Mouse (Mus musculus) ovary, postnatal 36 days (tissue): ENCODE data around the gene Bloc1s5.
"Not testable (repeated sequence)": the region's sequence is repeated elsewhere in the genome, so short reads cannot be mapped to it uniquely, and the experiment has no call there.

Experiments used
- DNase-seq: peaks from one replicate; pipeline ENCODE4 v3.0.0; 2022; ENCODE audit warnings: low spot score, mixed read lengths

Bloc1s5 gene

DNA sequence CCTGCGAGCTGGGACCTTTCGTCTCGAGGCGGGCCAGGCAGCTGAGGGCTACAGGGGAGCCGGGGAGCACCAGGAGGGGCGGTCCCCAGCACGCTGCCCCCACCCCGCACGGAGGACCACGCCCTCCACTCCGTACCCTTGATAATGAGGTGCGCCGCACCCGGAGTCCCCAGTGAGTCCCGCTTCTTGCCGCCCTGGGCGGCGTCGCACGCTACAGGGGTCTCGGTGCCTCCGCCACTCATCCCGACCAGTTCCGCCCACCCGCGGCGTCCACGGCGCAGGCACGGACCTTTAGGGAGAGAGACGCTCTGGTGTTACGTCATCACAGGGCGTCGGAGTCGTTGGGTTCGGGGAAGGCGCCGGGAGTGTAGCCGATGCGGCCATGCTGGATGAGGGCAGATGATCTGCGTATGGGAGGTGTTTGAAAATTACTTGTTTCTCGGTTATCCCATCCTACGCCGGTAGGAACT, at the start of gene Bloc1s5:
Gene Bloc1s5, minus strand, starts transcription at position 310 of the 470 bp plus-strand sequence.
- DNase-seq, result peak; percentile 93

DNA sequence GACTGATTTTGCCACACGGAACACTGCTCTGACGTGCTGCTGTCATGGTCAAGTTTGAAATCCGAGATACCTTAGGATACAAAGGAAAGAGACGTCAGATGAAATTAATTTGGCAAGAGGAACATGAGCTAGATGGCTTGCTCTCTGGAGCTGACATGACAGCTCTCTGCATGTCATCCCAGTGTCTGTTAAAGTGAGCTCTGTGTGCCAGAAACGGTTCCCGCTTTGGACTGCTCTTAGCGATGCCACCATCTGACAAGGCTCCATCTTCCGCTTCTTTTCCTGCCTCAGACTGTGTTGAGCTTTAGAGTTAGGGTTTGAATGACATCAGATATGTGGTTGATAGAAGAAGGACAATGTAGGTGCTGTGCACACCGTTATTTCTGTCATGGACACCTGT, 37.4 kb upstream of the Bloc1s5 start:
- no peak for DNase-seq

DNA sequence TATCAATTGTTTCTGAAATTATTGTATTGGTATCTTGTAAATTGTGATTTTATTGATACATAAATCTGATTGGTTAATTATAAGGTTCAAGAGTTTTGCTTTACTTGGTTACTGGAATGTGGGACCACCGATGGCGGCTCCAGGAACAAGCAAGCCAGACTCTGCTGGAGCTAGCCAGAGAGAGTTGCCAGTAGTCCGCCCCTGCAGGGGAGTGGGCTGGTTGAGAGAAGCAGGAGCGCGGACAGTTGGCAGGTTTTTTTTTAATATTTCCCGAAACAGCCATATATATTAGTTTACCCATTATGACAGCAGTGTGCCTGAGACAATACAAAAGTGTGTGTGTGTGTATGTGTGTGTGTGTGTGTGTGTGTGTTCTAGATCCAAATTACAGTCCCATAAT, 36.5 kb upstream of the Bloc1s5 start:
- DNase-seq, result not testable (repeated sequence)

GRCm38 (mm10) chr13:38670051-38670450, 35.1 kb upstream of the Bloc1s5 start:
- DNase-seq, result no peak

DNA sequence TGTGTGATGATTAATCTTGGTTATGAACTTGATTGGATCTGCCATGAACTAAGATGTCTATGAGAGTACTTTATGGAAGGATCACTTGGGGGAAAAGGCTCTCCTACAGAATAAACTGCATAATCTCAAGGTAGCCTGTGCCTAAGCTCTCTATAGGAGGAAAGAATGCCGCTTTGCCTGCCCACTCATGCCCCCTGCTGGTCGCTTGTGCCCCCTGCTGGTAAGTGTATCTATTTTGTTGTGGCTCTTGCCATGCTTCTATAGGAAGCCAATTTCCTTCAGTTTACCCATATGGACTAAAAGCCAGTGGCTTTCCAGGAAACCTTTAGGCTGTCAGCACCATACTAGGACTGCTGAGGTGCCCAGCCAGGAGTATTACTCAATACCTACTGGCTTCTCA, 33.6 kb upstream of the Bloc1s5 start:
- peak; percentile 20 for DNase-seq

DNA sequence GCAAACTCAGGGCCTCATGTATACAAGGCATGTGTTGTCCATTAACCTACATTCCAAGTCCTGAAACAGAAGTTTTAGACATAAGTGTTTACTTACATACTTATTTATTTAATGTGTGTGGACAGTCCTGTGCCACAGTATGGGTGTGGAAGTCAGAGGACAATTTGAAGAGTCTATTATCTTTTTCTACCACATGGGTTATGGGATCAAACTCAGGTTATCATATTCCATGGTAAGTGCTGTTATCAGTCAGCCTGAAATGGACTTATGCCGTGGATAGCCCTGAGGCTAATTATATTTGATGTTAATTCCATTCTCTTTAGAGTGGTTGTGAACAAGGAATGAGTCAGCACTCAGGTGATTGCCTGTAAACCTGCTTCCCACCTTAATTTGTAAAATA, 29.8 kb upstream of the Bloc1s5 start:
- no peak for DNase-seq

DNA sequence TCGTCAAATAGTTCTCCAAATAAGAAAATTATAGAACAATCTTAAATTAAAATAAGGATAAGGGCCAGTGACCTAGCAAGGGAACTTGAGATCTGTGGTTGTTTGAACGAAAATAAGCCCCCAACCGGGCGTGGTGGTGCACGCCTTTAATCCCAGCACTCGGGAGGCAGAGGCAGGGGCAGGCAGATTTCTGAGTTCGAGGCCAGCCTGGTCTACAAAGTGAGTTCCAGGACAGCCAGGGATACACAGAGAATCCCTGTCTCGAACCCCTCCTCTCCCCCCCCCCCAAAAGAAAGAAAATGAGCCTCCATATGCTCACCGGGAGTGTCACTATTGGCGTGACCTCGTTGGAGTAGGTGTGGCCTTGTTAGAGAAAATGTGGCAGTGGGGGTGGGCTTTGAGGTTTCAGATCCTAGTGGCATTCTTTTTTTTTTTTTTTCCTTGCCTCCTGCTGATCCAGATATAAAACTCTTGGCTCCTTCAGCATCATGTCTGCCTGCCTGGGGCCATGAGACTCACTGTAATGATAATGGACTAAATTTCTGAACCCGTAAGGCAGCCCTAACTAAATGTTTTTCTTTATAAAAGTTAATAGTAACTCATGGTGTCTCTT, 24.7 kb upstream of the Bloc1s5 start:
- DNase-seq, result no peak

GRCm38 (mm10) chr13:38658528-38659280, 23.8 kb upstream of the Bloc1s5 start, which contains the start of gene Eef1e1:
Eef1e1 (minus strand) TSS chr13:38659058.
- peak; percentile 90 for DNase-seq

DNA sequence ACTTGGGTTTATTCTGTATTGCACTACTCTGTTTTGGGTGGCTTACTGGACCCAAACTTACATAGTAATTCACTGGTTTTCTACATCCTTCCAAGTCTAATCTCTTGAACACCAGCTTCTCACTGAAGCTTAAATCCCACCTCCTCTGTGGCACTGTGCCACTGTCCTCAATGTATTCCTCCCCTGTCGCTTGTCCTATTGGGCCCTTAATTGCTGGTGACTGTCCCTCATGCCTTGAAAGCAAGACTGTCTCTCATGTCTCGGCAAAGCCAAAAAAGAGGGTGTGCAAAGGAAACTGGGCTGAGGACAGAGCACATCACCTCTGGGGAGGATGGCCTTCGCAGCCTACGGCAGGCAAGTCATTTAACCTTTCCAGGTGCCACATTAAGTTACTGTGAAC, 23.0 kb upstream of the Bloc1s5 start:
- no peak for DNase-seq

DNA sequence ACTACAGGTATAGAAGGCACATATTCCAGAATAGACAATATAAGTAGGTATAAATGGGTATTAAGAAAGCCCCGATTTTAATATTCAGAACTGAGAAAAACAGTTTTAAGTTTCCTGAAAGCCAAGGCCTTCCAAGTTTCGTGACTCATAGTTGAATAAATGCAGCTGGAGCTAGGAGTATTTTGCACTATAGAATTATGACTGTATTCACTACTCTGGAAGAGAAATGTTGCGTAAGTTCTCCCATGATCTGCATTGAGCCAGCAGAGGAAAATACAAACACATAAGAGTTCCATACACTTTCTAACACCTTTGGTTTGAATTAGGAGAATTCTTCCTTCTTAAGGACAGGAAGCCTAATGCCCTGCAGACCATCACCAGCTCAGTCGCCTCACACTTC, 15.4 kb upstream of the Bloc1s5 start:
- DNase-seq, result no peak

- DNase-seq, result no peak
Observed at GRCm38 (mm10) chr13:38649069-38649468, 14.2 kb upstream of the Bloc1s5 start.

DNA sequence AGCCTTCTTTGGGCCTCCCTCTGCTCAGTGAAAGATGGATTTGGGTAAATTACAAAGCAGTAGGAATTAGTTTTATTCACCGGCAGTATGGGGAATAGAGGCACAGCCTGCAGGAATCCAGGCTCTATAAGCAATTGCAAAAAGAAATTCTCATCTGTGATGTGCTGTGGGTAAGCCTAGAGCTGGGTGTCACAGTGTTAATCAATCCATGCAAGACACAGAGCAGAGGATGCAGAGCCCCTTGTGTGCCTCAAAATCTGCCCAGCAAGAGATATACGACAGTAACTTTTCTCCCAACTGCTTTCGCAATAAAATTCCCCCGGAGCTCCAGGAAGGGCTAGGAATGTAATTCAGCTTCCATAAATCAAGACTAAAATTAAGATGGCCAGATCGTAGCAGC, 6.5 kb upstream of the Bloc1s5 start:
- no peak for DNase-seq

GRCm38 (mm10) chr13:38640961-38641360, 6.1 kb upstream of the Bloc1s5 start:
- no peak for DNase-seq

- no peak for DNase-seq
Observed at GRCm38 (mm10) chr13:38638694-38639093, 3.8 kb upstream of the Bloc1s5 start.

- DNase-seq, result peak; percentile 13
Observed at GRCm38 (mm10) chr13:38634256-38634799, 581 bp downstream of the Bloc1s5 start.

DNA sequence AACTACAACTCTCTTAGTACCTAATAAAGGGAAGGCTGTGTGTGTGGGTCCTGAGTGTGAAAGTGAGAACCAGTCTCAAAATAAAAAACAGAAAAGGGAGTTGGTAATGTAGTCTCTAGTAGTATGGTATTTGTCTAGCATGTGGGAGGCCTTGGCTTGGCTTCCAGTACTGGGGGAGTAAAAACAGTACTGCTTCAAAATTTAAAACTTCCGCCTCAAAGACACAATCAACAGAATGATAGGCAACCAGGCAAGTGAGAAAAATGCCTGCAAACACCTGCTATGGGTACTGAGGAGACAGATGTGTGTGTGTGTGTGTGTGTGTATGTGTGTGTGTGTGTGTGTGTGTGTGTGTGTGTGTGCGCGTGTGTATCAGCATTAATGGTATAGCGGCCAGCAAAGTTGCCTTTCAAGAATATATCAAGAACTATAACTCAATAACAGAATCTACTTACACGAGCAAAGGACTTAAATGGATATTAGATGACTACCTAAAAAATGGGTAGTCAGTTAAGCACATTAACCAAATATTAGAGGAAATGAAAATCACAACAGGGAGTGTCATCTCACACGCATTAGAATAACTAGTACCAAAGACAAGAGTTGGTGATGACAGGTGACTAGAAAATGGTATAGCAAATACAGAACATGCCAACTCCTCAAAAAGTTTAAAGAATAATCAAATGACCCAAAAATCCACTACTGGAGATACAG, 1.5 kb downstream of the Bloc1s5 start:
- DNase-seq, result no peak

GRCm38 (mm10) chr13:38632556-38632955, 2.4 kb downstream of the Bloc1s5 start:
- no peak for DNase-seq

DNA sequence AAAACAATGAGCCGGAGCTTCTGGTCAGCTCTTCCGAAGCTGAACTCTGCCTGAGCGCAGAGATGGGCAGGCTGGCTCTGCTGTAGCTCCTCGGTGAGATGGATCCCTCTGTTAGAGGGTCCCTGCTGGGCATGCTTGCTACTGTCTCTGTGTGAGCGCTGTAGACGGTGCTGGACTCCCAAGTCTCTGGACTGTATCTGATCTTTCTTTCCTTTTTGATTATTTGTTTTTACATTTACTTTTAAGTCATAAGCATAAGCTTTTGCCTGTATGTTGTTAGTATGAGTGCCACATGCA, 8.7 kb downstream of the Bloc1s5 start:
- no peak for DNase-seq

DNA sequence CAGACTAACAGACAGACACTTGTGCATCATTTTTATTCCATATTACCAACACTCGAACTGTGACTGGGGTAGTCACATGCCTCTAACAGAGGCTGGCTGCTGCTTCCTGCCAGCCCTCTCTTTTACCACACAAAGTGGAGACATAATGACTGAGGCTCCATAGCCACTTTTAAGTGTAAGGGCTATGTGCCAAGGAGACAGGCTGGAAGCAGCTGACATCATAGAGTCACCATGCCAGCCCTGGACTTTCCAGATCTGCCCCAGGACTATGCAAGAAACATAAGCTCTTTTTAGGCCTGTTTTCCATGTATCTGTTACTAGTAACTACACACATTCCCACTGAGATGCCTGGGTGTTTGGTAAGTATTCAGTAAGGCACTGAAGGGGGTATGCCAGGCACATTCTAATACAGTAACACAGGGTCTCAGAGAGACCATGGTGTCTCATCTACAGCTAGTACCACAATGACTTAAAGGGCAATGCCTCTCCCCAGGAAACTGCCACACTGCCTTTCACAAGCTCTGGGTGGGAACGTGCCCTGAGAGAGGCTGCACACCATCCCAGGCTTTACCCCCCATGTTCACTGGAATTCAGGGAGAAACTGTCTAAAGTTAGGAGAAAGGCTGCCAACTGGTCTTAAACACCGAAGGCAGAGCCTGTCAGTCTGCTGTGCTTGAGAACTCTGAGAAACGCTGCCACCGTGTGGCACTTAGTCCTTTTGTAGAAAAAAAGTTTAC, 9.2 kb downstream of the Bloc1s5 start:
- DNase-seq, result peak; percentile 39

DNA sequence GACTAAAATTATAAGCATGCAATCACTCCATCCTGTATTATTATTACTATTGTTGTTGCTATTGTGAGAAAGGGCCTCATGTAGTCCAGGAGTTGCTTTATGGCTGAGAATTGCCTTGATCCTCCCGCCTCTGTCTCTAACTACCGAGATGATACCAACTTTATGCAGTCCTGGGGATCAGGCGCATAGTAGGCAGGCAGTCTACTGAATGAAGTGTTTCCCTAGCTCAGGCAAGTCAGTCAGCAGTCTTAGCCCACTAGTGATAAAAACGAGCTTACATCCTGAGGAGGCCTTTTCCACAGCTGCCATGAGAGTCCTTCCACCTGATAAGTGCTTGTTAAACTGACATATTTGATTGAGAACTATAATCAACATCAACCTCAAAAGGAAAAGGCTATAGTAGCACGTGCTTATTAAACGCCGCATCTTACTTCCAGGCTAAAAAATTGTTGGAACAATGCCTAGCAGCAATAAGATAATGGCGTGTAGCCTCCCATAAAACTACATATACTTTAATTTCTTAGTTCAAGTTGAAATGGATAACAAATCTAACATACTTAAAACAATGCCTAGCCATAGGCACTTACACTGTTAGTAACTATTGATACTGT, 10.5 kb downstream of the Bloc1s5 start:
- DNase-seq, result no peak

GRCm38 (mm10) chr13:38623296-38623695, 11.6 kb downstream of the Bloc1s5 start:
- no peak for DNase-seq
